Mouse (Mus musculus) heart, postnatal 0 days (tissue): ENCODE data around the gene Atxn2l. TPM values are rescaled to one million over a fixed set of nuclear protein-coding genes. Genes with fewer than 3 reads are reported as not detected.

Source experiments
- ATAC-seq: fragments of 200-750 bp; cut with Nextera tagmentation; 2 replicates; pipeline ENCODE4 v1.8.0; 2017; ENCODE audit warnings: low read depth, moderate number of reproducible peaks, moderate library complexity; ENCODE audit not compliant: insufficient read depth
- DNase-seq: peaks from one replicate; pipeline ENCODE4 v3.0.0-alpha.2; 2016; ENCODE audit warnings: low spot score
- H3K27ac ChIP-seq: fragments of 300-500 bp; sonication (generic); 2 replicates; pipeline ENCODE4 v1.5.1; 2014; ENCODE audit warnings: low read depth, mild to moderate bottlenecking
- H3K27me3 ChIP-seq: fragments of 300-500 bp; sonication (generic); 2 replicates; pipeline ENCODE4 v1.6.1; 2014; ENCODE audit warnings: low read length, mixed read lengths; ENCODE audit not compliant: control insufficient read depth, insufficient read depth
- H3K36me3 ChIP-seq: fragments of 300-500 bp; sonication (generic); replicated peaks from 2 replicates; pipeline ENCODE4 v1.6.1; 2014; ENCODE audit warnings: low read length, mixed read lengths; ENCODE audit not compliant: control insufficient read depth, insufficient read depth
- H3K4me1 ChIP-seq: fragments of 300-500 bp; sonication (generic); 2 replicates; pipeline ENCODE4 v1.6.1; 2014; ENCODE audit warnings: antibody characterized with exemption; ENCODE audit not compliant: control insufficient read depth, insufficient read depth
- H3K4me2 ChIP-seq: fragments of 300-500 bp; sonication (generic); 2 replicates; pipeline ENCODE4 v1.6.1; 2014; ENCODE audit warnings: low read depth, mild to moderate bottlenecking, low read length, moderate library complexity
- H3K4me3 ChIP-seq: fragments of 300-500 bp; sonication (generic); 2 replicates; pipeline ENCODE4 v1.5.1; 2014; ENCODE audit warnings: low read depth, low read length
- H3K9ac ChIP-seq: fragments of 300-500 bp; sonication (generic); replicated peaks from 2 replicates; pipeline ENCODE4 v1.6.1; 2014; ENCODE audit warnings: low read depth, low read length, mixed read lengths
- H3K9me3 ChIP-seq: fragments of 300-500 bp; sonication (generic); replicated peaks from 2 replicates; pipeline ENCODE4 v1.6.1; 2016; ENCODE audit warnings: low read length; ENCODE audit not compliant: control insufficient read depth
- CTCF ChIP-seq: IDR thresholded peaks from 2 replicates; pipeline ENCODE4 v1.5.1; 2016; ENCODE audit warnings: antibody characterized with exemption, control low read depth, low read depth
- EP300 ChIP-seq: IDR thresholded peaks from 2 replicates; pipeline ENCODE4 v1.6.1; 2016; ENCODE audit warnings: antibody characterized with exemption, low read depth
- WGBS: fragments of 180-500 bp; shearing (Covaris S2); extraction: QIAGEN DNeasy Blood & Tissue Kit; methylation state at CpG from one replicate; pipeline ENCODE4 v1.1.7; 2014; 5-methylcytosine and 5-hydroxymethylcytosine counted together
- polyA plus RNA-seq: library from polyadenylated mRNA; unstranded; fragments of >200 nt; fragmentation: Nextera tagmentation; extraction: Ambion mirVana; gene quantifications from 2 replicates; pipeline ENCODE4 v1.2.1, GENCODE M21; 2015
- total RNA-seq: library from RNA; depleted of rRNA; stranded (reverse); fragments of >200 nt; gene quantifications from 2 replicates; pipeline ENCODE4 v1.2.3, GENCODE M21; 2014; ENCODE audit warnings: low replicate concordance

The Atxn2l gene
- total and polyA plus RNA-seq, 2 experiments from 2014 or later: 13.4 to 35.6 TPM

- WGBS: 71% methylated on average over 17 of the region's 17 CpGs
- DNase-seq (no peak), ATAC-seq (no peak)
- Histone ChIP-seq H3K27me3 (no peaks in the 10 kb centered on the region), H3K36me3 (no peaks in the 10 kb centered on the region), H3K9ac (no peak overlapping the region), H3K27ac (no peak overlapping the region), H3K9me3 (no peaks in the 10 kb centered on the region), H3K4me2 (no peak overlapping the region), H3K4me1 (peaks cover 8% of the 10 kb centered on the region), H3K4me3 (no peak overlapping the region)
- TF ChIP-seq EP300: no peak
- no peak for TF ChIP-seq CTCF
Measured at GRCm38 (mm10) chr7:126456382-126457266, 46.6 kb downstream of the Atxn2l start.

GRCm38 (mm10) chr7:126455242-126455641 lies 48.0 kb downstream of the Atxn2l start:
- no peak overlapping the region for H3K27ac ChIP-seq
- H3K36me3 ChIP-seq: no peaks in the 10 kb centered on the region
- no peaks in the 10 kb centered on the region for H3K9me3 ChIP-seq
- no peak for TF ChIP-seq CTCF
- no peak for TF ChIP-seq EP300
- no peaks in the 10 kb centered on the region for H3K27me3 ChIP-seq
- ATAC-seq (no peak), DNase-seq (no peak)
- H3K4me1 ChIP-seq: peaks cover 8% of the 10 kb centered on the region
- H3K9ac ChIP-seq: no peak overlapping the region
- H3K4me2 ChIP-seq: no peak overlapping the region
- no peak overlapping the region for H3K4me3 ChIP-seq
- 81% methylated on average over 2 of the region's 2 CpGs for WGBS

GRCm38 (mm10) chr7:126453861-126454260 lies 49.4 kb downstream of the Atxn2l start:
- Histone ChIP-seq H3K4me3 (no peak overlapping the region), H3K4me1 (peaks cover 7% of the 10 kb centered on the region), H3K9ac (no peak overlapping the region), H3K36me3 (no peaks in the 10 kb centered on the region), H3K27me3 (no peaks in the 10 kb centered on the region), H3K9me3 (no peaks in the 10 kb centered on the region), H3K27ac (no peak overlapping the region), H3K4me2 (no peak overlapping the region)
- DNase-seq: no peak
- WGBS: 51% methylated on average over 7 of the region's 7 CpGs
- no peak for TF ChIP-seq EP300
- TF ChIP-seq CTCF: no peak
- ATAC-seq: no peak

- Histone ChIP-seq H3K27me3 (no peaks in the 10 kb centered on the region), H3K36me3 (peaks cover 10% of the 10 kb centered on the region), H3K9ac (no peak overlapping the region), H3K4me1 (no peaks in the 10 kb centered on the region), H3K27ac (no peak overlapping the region), H3K9me3 (no peaks in the 10 kb centered on the region), H3K4me2 (no peak overlapping the region), H3K4me3 (no peak overlapping the region)
- TF ChIP-seq CTCF (no peak), EP300 (no peak)
- DNase-seq: no peak
- ATAC-seq: no peak
- 87% methylated on average over 3 of the region's 3 CpGs for WGBS
Measured at GRCm38 (mm10) chr7:126452244-126452643, 51.0 kb downstream of the Atxn2l start.

- Histone ChIP-seq H3K4me2 (no peak overlapping the region), H3K27me3 (no peaks in the 10 kb centered on the region), H3K9me3 (no peaks in the 10 kb centered on the region), H3K9ac (no peak overlapping the region), H3K4me3 (no peak overlapping the region), H3K4me1 (no peaks in the 10 kb centered on the region), H3K27ac (no peak overlapping the region), H3K36me3 (peaks cover 17% of the 10 kb centered on the region)
- ATAC-seq (no peak), DNase-seq (no peak)
- TF ChIP-seq CTCF (no peak), EP300 (no peak)
- 85% methylated on average over 6 of the region's 6 CpGs for WGBS
Measured at GRCm38 (mm10) chr7:126450641-126451040, 52.6 kb downstream of the Atxn2l start.

- DNase-seq: no peak
- no peak overlapping the region for H3K4me2 ChIP-seq
Measured at GRCm38 (mm10) chr7:126449991-126450390, 53.2 kb downstream of the Atxn2l start.

More at GRCm38 (mm10) chr7:126449991-126450390, 53.2 kb downstream of the Atxn2l start:
- no peak overlapping the region for H3K9ac ChIP-seq
- no peak for ATAC-seq
- no peak overlapping the region for H3K27ac ChIP-seq
- no peak overlapping the region for H3K4me3 ChIP-seq
- no peaks in the 10 kb centered on the region for H3K4me1 ChIP-seq
- TF ChIP-seq CTCF (no peak), EP300 (no peak)
- H3K9me3 ChIP-seq: no peaks in the 10 kb centered on the region
- H3K36me3 ChIP-seq: peaks cover 23% of the 10 kb centered on the region
- 88% methylated on average over 18 of the region's 18 CpGs for WGBS
- H3K27me3 ChIP-seq: no peaks in the 10 kb centered on the region
